Mouse (Mus musculus) CD4-positive naive resting alpha-beta T cell, adult 57 days (primary cell): Measurements from ENCODE around the gene Trpc7. TPM values are rescaled to one million over a fixed set of nuclear protein-coding genes. Genes with fewer than 3 reads are reported as not detected.

Source experiments
- total RNA-seq: library from RNA; stranded (reverse); gene quantifications from one replicate; pipeline ENCODE4 v1.2.4, GENCODE M21; 2023

Trpc7 gene
- not detected for total RNA-seq

GRCm38 (mm10) chr13:56895893-56896292, at the start of gene Trpc7:
Gene Trpc7 (minus strand): TSS chr13:56895993.

GRCm38 (mm10) chr13:56753192-56753951, 142.4 kb downstream of the Trpc7 start, which contains the start of gene Gm45623:
Gene Gm45623 (minus strand): TSS chr13:56753827.

Other genes with a start within 250 kb of the Trpc7 start
- 88.6 TPM for gene Smad5, start 193.0 kb downstream of the Trpc7 start, total RNA-seq
- gene Gm45623, start 142.2 kb downstream of the Trpc7 start, total RNA-seq: not detected